In genomic region chr11:3137279-3137678, GRCm38 (mm10) we compare ENCODE assay signal across 8 mouse cellular contexts. TPM values are rescaled to one million over a fixed set of nuclear protein-coding genes. Genes with fewer than 3 reads are reported as not detected.
DNase-seq lines count a peak whose midpoint lies in the region; ATAC-seq and TF ChIP-seq lines count a peak whose summit lies in the region.
"Not testable (repeated sequence)": the region's sequence is repeated elsewhere in the genome, so short reads cannot be mapped to it uniquely, and the experiment has no call there.

No protein-coding gene starts in this region.

- not testable (repeated sequence) for TF ChIP-seq EP300 in liver, postnatal 0 days (IDR thresholded peaks at IDR 0.05; ENCODE audit: low read depth)

- H3K36me3 ChIP-seq in hindbrain, embryonic 11.5 days (ENCODE audit: control insufficient read depth, insufficient read depth, low read length); liver, postnatal 0 days (replicated peaks; ENCODE audit: insufficient read depth, low read length): not testable (repeated sequence)

- not testable (repeated sequence) for H3K27ac ChIP-seq in hindbrain, embryonic 11.5 days (ENCODE audit: low read depth, low read length); liver, postnatal 0 days (ENCODE audit: low read depth)

- not testable (repeated sequence) for H3K9me3 ChIP-seq in hindbrain, embryonic 11.5 days (ENCODE audit: control insufficient read depth, low read length); liver, postnatal 0 days (ENCODE audit: low read length)

- not testable (repeated sequence) for H3K27me3 ChIP-seq in hindbrain, embryonic 11.5 days (ENCODE audit: control insufficient read depth, insufficient read depth, low read length); liver, postnatal 0 days (ENCODE audit: insufficient read depth, low read length)

- H3K4me3 ChIP-seq in hindbrain, embryonic 11.5 days (ENCODE audit: low read depth, low read length); liver, postnatal 0 days (ENCODE audit: low read depth, low read length): not testable (repeated sequence)

- not testable (repeated sequence) for H3K9ac ChIP-seq in hindbrain, embryonic 11.5 days (ENCODE audit: low read depth, low read length); liver, postnatal 0 days (replicated peaks)

- ATAC-seq in CD4-positive, CD25-positive, alpha-beta regulatory T cell, adult 4 months, result peak; percentile 6
- ATAC-seq in hindbrain, embryonic 11.5 days (ENCODE audit: low FRiP score), result peak; percentile 11
- peak; percentile 8 for ATAC-seq in liver, postnatal 0 days

- not testable (repeated sequence) for TF ChIP-seq CTCF in liver, postnatal 0 days (IDR thresholded peaks at IDR 0.05; ENCODE audit: low read depth)

- not testable (repeated sequence) for H3K4me1 ChIP-seq in hindbrain, embryonic 11.5 days (replicated peaks; ENCODE audit: control insufficient read depth, insufficient read depth, low read length); liver, postnatal 0 days (ENCODE audit: insufficient read depth)

- H3K4me2 ChIP-seq in hindbrain, embryonic 11.5 days (replicated peaks; ENCODE audit: low read depth, low read length); liver, postnatal 0 days (ENCODE audit: low read depth, low read length): not testable (repeated sequence)

- peak; percentile 65 to 77 for DNase-seq in cerebellum, postnatal 4 days (ENCODE audit: low spot score in 2 of 2)
- DNase-seq in gastrocnemius, postnatal 14 days, result peak; percentile 52
- not testable (repeated sequence) for DNase-seq in hindbrain, embryonic 11.5 days (ENCODE audit: low spot score)
- peak; percentile 60 for DNase-seq in kidney, postnatal 14 days
- DNase-seq in liver, postnatal 0 days, result peak; percentile 47
- DNase-seq in natural killer cell, adult 2 months (ENCODE audit: low spot score in 2 of 2), result peak; percentile 40 to 51
- peak; percentile 81 for DNase-seq in testis, postnatal 10 days (ENCODE audit: low spot score)

- WGBS in hindbrain, embryonic 11.5 days, result 91% methylated on average over 4 of the region's 4 CpGs
- WGBS in liver, postnatal 0 days (ENCODE audit: insufficient replicate concordance), result 90% methylated on average over 4 of the region's 4 CpGs

- intact Hi-C loops in gastrocnemius, postnatal 14 days (cut with DNase I; ENCODE audit: low total_unique reads), result not testable (repeated sequence)

RNA-seq across cellular contexts. Expression of gene Sfi1, which starts 56.0 kb away (rescaled TPM):
- 10 to 100 TPM; 31.5 to 46.1 TPM for polyA plus RNA-seq in CD4-positive, CD25-positive, alpha-beta regulatory T cell, adult 4 months (2017; shearing (Covaris generic))
- total RNA-seq in gastrocnemius, postnatal 14 days (2021), result 10 to 100 TPM in 1 of 2 experiments, 1 to 10 TPM in 1; 9.6 to 10.9 TPM
- 7.9 and 8.6 TPM in 2 replicates for polyA plus RNA-seq in hindbrain, embryonic 11.5 days (2014; fragmentation: Nextera tagmentation; extraction: Ambion mirVana)
- polyA plus RNA-seq in liver, postnatal 0 days (2015; fragmentation: Nextera tagmentation; extraction: Ambion mirVana), result 2.3 and 3.1 TPM in 2 replicates
